Mouse (Mus musculus) MEL (cell line): ENCODE measurements at regions not wholly inside any gene's neighbourhood (a gene's known extent, or its start where the extent isn't known, plus 50 kb on each side); places are given as distances from the start of the nearest gene placed in this dataset.
A peak's percentile ranks its signal among the peaks of the same experiment; 100 is the strongest.

Experiments
- DNase-seq: peaks from one replicate; pipeline ENCODE4 v3.0.0; 2011; ENCODE audit warnings: low read depth, low spot score
- H3K27ac ChIP-seq: 2 replicates; pipeline ENCODE4 v1.5.1; 2012; ENCODE audit warnings: low read depth, mild to moderate bottlenecking, control low read depth, low read length, moderate library complexity; ENCODE audit not compliant: control insufficient read depth
- H3K27me3 ChIP-seq, 2 experiments: fragments of 150-350 bp in 1 of 2; sonication (generic) in 1 of 2; 2 replicates each; pipeline ENCODE4 v1.6.1; 2012; ENCODE audit warnings: low read length in 2 of 2, mild to moderate bottlenecking in 2 of 2, improper control_type of control experiment in 1 of 2, moderate library complexity in 1 of 2; ENCODE audit not compliant: insufficient read depth in 2 of 2, control insufficient read depth in 1 of 2
- H3K36me3 ChIP-seq, 2 experiments: 2 replicates each; pipeline ENCODE4 v1.6.1; 2012 to 2014; ENCODE audit warnings: low read length in 2 of 2, improper control_type of control experiment in 1 of 2, inconsistent platforms in 1 of 2, mild to moderate bottlenecking in 1 of 2; ENCODE audit not compliant: insufficient read depth in 2 of 2, control insufficient read depth in 1 of 2
- H3K4me1 ChIP-seq, 2 experiments: fragments of 150-350 bp in 1 of 2; sonication (generic) in 1 of 2; 2 replicates each; pipeline ENCODE4 v1.6.1; 2012; ENCODE audit warnings: low read length in 2 of 2, improper control_type of control experiment in 1 of 2, mild to moderate bottlenecking in 1 of 2; ENCODE audit not compliant: insufficient read depth in 2 of 2, control insufficient read depth in 1 of 2
- H3K4me3 ChIP-seq, 2 experiments: fragments of 150-350 bp in 1 of 2; sonication (generic) in 1 of 2; 2 replicates each; pipeline ENCODE4 v1.5.1; 2012; ENCODE audit warnings: low read depth in 2 of 2, low read length in 2 of 2, mild to moderate bottlenecking in 2 of 2, moderate library complexity in 2 of 2, control low read depth in 1 of 2, improper control_type of control experiment in 1 of 2; ENCODE audit not compliant: control insufficient read depth in 1 of 2, insufficient read depth in 1 of 2
- H3K79me2 ChIP-seq: 2 replicates; pipeline ENCODE4 v1.6.1; 2012; ENCODE audit warnings: mild to moderate bottlenecking, low read length, moderate library complexity; ENCODE audit not compliant: control insufficient read depth, poor library complexity, insufficient read depth
- H3K9ac ChIP-seq: 2 replicates; pipeline ENCODE4 v1.6.1; 2012; ENCODE audit warnings: low read depth, mild to moderate bottlenecking, control low read depth, low read length, moderate library complexity; ENCODE audit not compliant: control insufficient read depth, poor library complexity, severe bottlenecking
- H3K9me3 ChIP-seq: fragments of 150-350 bp; sonication (generic); replicated peaks from 2 replicates; pipeline ENCODE4 v1.6.1; 2012; ENCODE audit warnings: mild to moderate bottlenecking, low read length, improper control_type of control experiment, moderate library complexity; ENCODE audit not compliant: insufficient read depth
- BHLHE40 ChIP-seq: IDR thresholded peaks from 2 replicates; pipeline ENCODE4 v1.6.1; 2012; ENCODE audit warnings: low read depth, mild to moderate bottlenecking, inconsistent platforms, low read length, improper control_type of control experiment, borderline replicate concordance
- CTCF ChIP-seq, 3 experiments: IDR thresholded peaks in 2 of 3; conservative IDR thresholded peaks in 1 of 3; 2 replicates each; pipeline ENCODE4 v1.5.1; 2011 to 2012; ENCODE audit warnings: low read length in 3 of 3, low read depth in 2 of 3, mild to moderate bottlenecking in 2 of 3, improper control_type of control experiment in 1 of 3, inconsistent platforms in 1 of 3, mixed read lengths in 1 of 3, moderate library complexity in 1 of 3; ENCODE audit not compliant: control insufficient read depth in 1 of 3, insufficient read depth in 1 of 3, poor library complexity in 1 of 3, severe bottlenecking in 1 of 3
- ELF1 ChIP-seq: IDR thresholded peaks from 2 replicates; pipeline ENCODE4 v1.6.1; 2014; ENCODE audit warnings: low read depth, mild to moderate bottlenecking, inconsistent platforms, low read length, improper control_type of control experiment, moderate library complexity
- EP300 ChIP-seq, 2 experiments: IDR thresholded peaks; 2 replicates each; pipeline ENCODE4 v1.6.1; 2011; ENCODE audit warnings: improper control_type of control experiment in 2 of 2, low read length in 2 of 2, low read depth in 1 of 2, mild to moderate bottlenecking in 1 of 2
- ETS1 ChIP-seq: IDR thresholded peaks from 2 replicates; pipeline ENCODE4 v1.6.1; 2012; ENCODE audit warnings: low read depth, mild to moderate bottlenecking, inconsistent platforms, low read length, improper control_type of control experiment, moderate library complexity
- GABPA ChIP-seq: IDR thresholded peaks from 2 replicates; pipeline ENCODE4 v1.6.1; 2012; ENCODE audit warnings: low read depth, mild to moderate bottlenecking, inconsistent platforms, low read length, improper control_type of control experiment, moderate library complexity
- JUND ChIP-seq: IDR thresholded peaks from 2 replicates; pipeline ENCODE4 v1.6.1; 2011; ENCODE audit warnings: low read depth, mild to moderate bottlenecking, improper control_type of control experiment, low read length
- KAT2A ChIP-seq: conservative IDR thresholded peaks from 2 replicates; pipeline ENCODE4 v1.6.1; 2012; ENCODE audit warnings: low read depth, low read length, improper control_type of control experiment, inconsistent platforms
- MAFK ChIP-seq: IDR thresholded peaks from 2 replicates; pipeline ENCODE4 v1.6.1; 2011; ENCODE audit warnings: low read depth, mild to moderate bottlenecking, low read length, improper control_type of control experiment, borderline replicate concordance
- MAX ChIP-seq: IDR thresholded peaks from 2 replicates; pipeline ENCODE4 v1.6.1; 2011; ENCODE audit warnings: low read length, improper control_type of control experiment
- MAZ ChIP-seq: IDR thresholded peaks from 2 replicates; pipeline ENCODE4 v1.6.1; 2012; ENCODE audit warnings: low read depth, mild to moderate bottlenecking, inconsistent platforms, low read length, improper control_type of control experiment
- MEF2A ChIP-seq: IDR thresholded peaks from 2 replicates; pipeline ENCODE4 v1.6.1; 2014; ENCODE audit warnings: low read depth, mild to moderate bottlenecking, inconsistent platforms, low read length, improper control_type of control experiment; ENCODE audit not compliant: poor library complexity, insufficient replicate concordance, severe bottlenecking; ENCODE audit errors: extremely low read depth
- MYB ChIP-seq: IDR thresholded peaks from 2 replicates; pipeline ENCODE4 v1.6.1; 2011; ENCODE audit warnings: mild to moderate bottlenecking, low read depth, low read length, improper control_type of control experiment
- NELFE ChIP-seq: IDR thresholded peaks from 2 replicates; pipeline ENCODE4 v1.6.1; 2011; ENCODE audit warnings: low read depth, low read length, improper control_type of control experiment
- NRF1 ChIP-seq: IDR thresholded peaks from 2 replicates; pipeline ENCODE4 v1.6.1; 2014; ENCODE audit warnings: low read depth, mild to moderate bottlenecking, inconsistent platforms, low read length, improper control_type of control experiment, moderate library complexity; ENCODE audit not compliant: poor library complexity, insufficient read depth, severe bottlenecking
- POLR2A ChIP-seq, 2 experiments: IDR thresholded peaks; 2 replicates each; pipeline ENCODE4 v1.6.1; 2011 to 2012; ENCODE audit warnings: low read length in 2 of 2, mild to moderate bottlenecking in 2 of 2, control low read depth in 1 of 2, improper control_type of control experiment in 1 of 2, low read depth in 1 of 2, moderate library complexity in 1 of 2; ENCODE audit not compliant: control insufficient read depth in 1 of 2, insufficient read depth in 1 of 2, poor library complexity in 1 of 2
- POLR2AphosphoS5 ChIP-seq: IDR thresholded peaks from 2 replicates; pipeline ENCODE4 v1.6.1; 2012; ENCODE audit warnings: low read depth, borderline replicate concordance, mild to moderate bottlenecking, inconsistent platforms, low read length, moderate library complexity, mixed read lengths
- RAD21 ChIP-seq: IDR thresholded peaks from 2 replicates; pipeline ENCODE4 v1.6.1; 2011; ENCODE audit warnings: mild to moderate bottlenecking, low read depth, low read length, improper control_type of control experiment
- TAL1 ChIP-seq: IDR thresholded peaks from 2 replicates; pipeline ENCODE4 v1.6.1; 2012; ENCODE audit warnings: mild to moderate bottlenecking, inconsistent platforms, low read length, moderate library complexity, mixed read lengths
- TBP ChIP-seq: IDR thresholded peaks from 2 replicates; pipeline ENCODE4 v1.8.0; 2011; ENCODE audit warnings: low read depth, low read length, improper control_type of control experiment
- TCF12 ChIP-seq: IDR thresholded peaks from 2 replicates; pipeline ENCODE4 v1.6.1; 2014; ENCODE audit warnings: low read depth, mild to moderate bottlenecking, inconsistent platforms, low read length, improper control_type of control experiment, moderate library complexity
- UBTF ChIP-seq: IDR thresholded peaks from 2 replicates; pipeline ENCODE4 v1.6.1; 2012; ENCODE audit warnings: low read depth, mild to moderate bottlenecking, inconsistent platforms, low read length, improper control_type of control experiment, moderate library complexity, borderline replicate concordance; ENCODE audit not compliant: insufficient read depth
- USF1 ChIP-seq: IDR thresholded peaks from 2 replicates; pipeline ENCODE4 v1.6.1; 2014; ENCODE audit warnings: low read depth, mild to moderate bottlenecking, inconsistent platforms, low read length, improper control_type of control experiment, moderate library complexity
- USF2 ChIP-seq, 2 experiments: IDR thresholded peaks; 2 replicates each; pipeline ENCODE4 v1.6.1; 2011 to 2012; ENCODE audit warnings: improper control_type of control experiment in 2 of 2, low read length in 2 of 2, borderline replicate concordance in 1 of 2, inconsistent platforms in 1 of 2, low read depth in 1 of 2, mild to moderate bottlenecking in 1 of 2; ENCODE audit not compliant: insufficient read depth in 1 of 2
- ZKSCAN1 ChIP-seq: IDR thresholded peaks from 2 replicates; pipeline ENCODE4 v1.6.1; 2012; ENCODE audit warnings: low read depth, mild to moderate bottlenecking, inconsistent platforms, low read length, improper control_type of control experiment, moderate library complexity
- ZNF384 ChIP-seq: IDR thresholded peaks from 2 replicates; pipeline ENCODE4 v1.6.1; 2012; ENCODE audit warnings: low read depth, mild to moderate bottlenecking, inconsistent platforms, low read length, improper control_type of control experiment

- no peak overlapping the region for H3K9ac ChIP-seq
Observed at GRCm38 (mm10) chr3:45523281-45523680, 145.1 kb downstream of the Pcdh10 start.

GRCm38 (mm10) chr3:45547091-45547490 is 168.9 kb downstream of the Pcdh10 start:
- DNase-seq, result no peak
- TF ChIP-seq ZKSCAN1 (no peak), USF1 (no peak), NRF1 (no peak), TAL1 (no peak), EP300 (IDR thresholded peaks at IDR 0.05; ENCODE audit: low read depth in 1 of 2, low read length in 2 of 2) (no peak), MEF2A (no peak), MAFK (no peak), MAZ (no peak), UBTF (no peak)
- no peaks in the 10 kb centered on the region for H3K79me2 ChIP-seq
- H3K27me3 ChIP-seq, result no peaks in the 10 kb centered on the region
- no peaks in the 10 kb centered on the region for H3K4me1 ChIP-seq
- H3K9ac ChIP-seq, result no peak overlapping the region
- no peaks in the 10 kb centered on the region for H3K36me3 ChIP-seq
- H3K27ac ChIP-seq, result no peak overlapping the region
- H3K9me3 ChIP-seq, result no peaks in the 10 kb centered on the region
- H3K4me3 ChIP-seq, result no peak overlapping the region

More at GRCm38 (mm10) chr3:45523281-45523680, 145.1 kb downstream of the Pcdh10 start:
- Histone ChIP-seq H3K4me1 (no peaks in the 10 kb centered on the region), H3K27me3 (no peaks in the 10 kb centered on the region), H3K4me3 (no peak overlapping the region), H3K27ac (no peak overlapping the region), H3K9me3 (no peaks in the 10 kb centered on the region), H3K79me2 (no peaks in the 10 kb centered on the region), H3K36me3 (no peaks in the 10 kb centered on the region)
- no peak for TF ChIP-seq MYB
- TF ChIP-seq POLR2A (IDR thresholded peaks at IDR 0.05; ENCODE audit: control insufficient read depth in 1 of 2, insufficient read depth in 1 of 2, low read depth in 1 of 2, low read length in 2 of 2, poor library complexity in 1 of 2), result no peak
- no peak for TF ChIP-seq MAX
- no peak for TF ChIP-seq ETS1
- TF ChIP-seq MAZ, result no peak
- no peak for TF ChIP-seq JUND
- TF ChIP-seq TCF12, result no peak
- no peak for DNase-seq

- no peak overlapping the region for H3K9ac ChIP-seq
- H3K27ac ChIP-seq, result no peak overlapping the region
- H3K4me3 ChIP-seq, result no peak overlapping the region
- no peaks in the 10 kb centered on the region for H3K36me3 ChIP-seq
- no peaks in the 10 kb centered on the region for H3K27me3 ChIP-seq
- H3K9me3 ChIP-seq, result no peaks in the 10 kb centered on the region
- no peaks in the 10 kb centered on the region for H3K79me2 ChIP-seq
- DNase-seq, result peak; percentile 27
- H3K4me1 ChIP-seq, result no peaks in the 10 kb centered on the region
- TF ChIP-seq MYB (no peak), ELF1 (no peak), USF2 (IDR thresholded peaks at IDR 0.05; ENCODE audit: borderline replicate concordance in 1 of 2, insufficient read depth in 1 of 2, low read depth in 1 of 2, low read length in 2 of 2) (no peak), BHLHE40 (no peak), NELFE (no peak), TAL1 (no peak), POLR2A (IDR thresholded peaks at IDR 0.05; ENCODE audit: control insufficient read depth in 1 of 2, insufficient read depth in 1 of 2, low read depth in 1 of 2, low read length in 2 of 2, poor library complexity in 1 of 2) (no peak), TBP (no peak), CTCF (IDR thresholded peaks at IDR 0.05 in 2 of 3, conservative IDR thresholded peaks at IDR 0.05 in 1 of 3; ENCODE audit: control insufficient read depth in 1 of 3, insufficient read depth in 1 of 3, low read depth in 2 of 3, low read length in 3 of 3, poor library complexity in 1 of 3, severe bottlenecking in 1 of 3) (peak; percentile 39 to 54 (median 43)), EP300 (IDR thresholded peaks at IDR 0.05; ENCODE audit: low read depth in 1 of 2, low read length in 2 of 2) (no peak), GABPA (no peak), RAD21 (peak; percentile 40), POLR2AphosphoS5 (no peak), KAT2A (no peak), ZNF384 (no peak)
Observed at GRCm38 (mm10) chr3:45555736-45556135, 177.5 kb downstream of the Pcdh10 start.
